Mouse (Mus musculus) midbrain, postnatal 0 days (tissue): ENCODE data around the gene Rufy2. TPM values are rescaled to one million over a fixed set of nuclear protein-coding genes. Genes with fewer than 3 reads are reported as not detected.

Source experiments
- ATAC-seq: fragments of 200-750 bp; cut with Nextera tagmentation; 2 replicates; pipeline ENCODE4 v1.8.0; 2017; ENCODE audit warnings: moderate number of reproducible peaks, mild to moderate bottlenecking, moderate TSS enrichment, moderate library complexity; ENCODE audit not compliant: low FRiP score
- DNase-seq: peaks from one replicate; pipeline ENCODE4 v3.0.0-alpha.2; 2015; ENCODE audit warnings: low spot score
- H3K27ac ChIP-seq: fragments of 300-500 bp; sonication (generic); 2 replicates; pipeline ENCODE4 v1.5.1; 2014; ENCODE audit warnings: low read depth, mild to moderate bottlenecking, low read length, mixed read lengths
- H3K27me3 ChIP-seq: fragments of 300-500 bp; sonication (generic); 2 replicates; pipeline ENCODE4 v1.6.1; 2014; ENCODE audit warnings: low read length, control low read depth, mixed read lengths; ENCODE audit not compliant: insufficient read depth
- H3K36me3 ChIP-seq: fragments of 300-500 bp; sonication (generic); 2 replicates; pipeline ENCODE4 v1.6.1; 2014; ENCODE audit warnings: low read length, control low read depth, mixed read lengths; ENCODE audit not compliant: insufficient read depth
- H3K4me1 ChIP-seq: fragments of 300-500 bp; sonication (generic); 2 replicates; pipeline ENCODE4 v1.6.1; 2014; ENCODE audit warnings: mild to moderate bottlenecking, control low read depth, antibody characterized with exemption, low read length, mixed read lengths; ENCODE audit not compliant: insufficient read depth
- H3K4me2 ChIP-seq: fragments of 300-500 bp; sonication (generic); 2 replicates; pipeline ENCODE4 v1.6.1; 2014; ENCODE audit warnings: low read depth, mild to moderate bottlenecking, low read length, mixed read lengths; ENCODE audit not compliant: poor library complexity, severe bottlenecking
- H3K4me3 ChIP-seq: fragments of 300-500 bp; sonication (generic); 2 replicates; pipeline ENCODE4 v1.5.1; 2014; ENCODE audit warnings: low read depth, mild to moderate bottlenecking, low read length, moderate library complexity
- H3K9ac ChIP-seq: fragments of 300-500 bp; sonication (generic); replicated peaks from 2 replicates; pipeline ENCODE4 v1.6.1; 2014; ENCODE audit warnings: mild to moderate bottlenecking, low read length, moderate library complexity, mixed read lengths; ENCODE audit not compliant: poor library complexity, severe bottlenecking
- H3K9me3 ChIP-seq: fragments of 300-500 bp; sonication (generic); 2 replicates; pipeline ENCODE4 v1.6.1; 2016; ENCODE audit warnings: low read length, control low read depth
- CTCF ChIP-seq: IDR thresholded peaks from 2 replicates; pipeline ENCODE4 v1.5.1; 2016; ENCODE audit warnings: antibody characterized with exemption, mild to moderate bottlenecking
- WGBS: fragments of 180-500 bp; shearing (Covaris S2); extraction: QIAGEN DNeasy Blood & Tissue Kit; methylation state at CpG from one replicate; pipeline ENCODE4 v1.1.7; 2014; 5-methylcytosine and 5-hydroxymethylcytosine counted together
- polyA plus RNA-seq: library from polyadenylated mRNA; unstranded; fragments of >200 nt; fragmentation: Nextera tagmentation; extraction: Ambion mirVana; gene quantifications from 2 replicates; pipeline ENCODE4 v1.2.1, GENCODE M21; 2015
- total RNA-seq: library from RNA; depleted of rRNA; stranded (reverse); fragments of >200 nt; gene quantifications from 2 replicates; pipeline ENCODE4 v1.2.3, GENCODE M21; 2014

Gene Rufy2
- total and polyA plus RNA-seq, 2 experiments from 2014 or later: 34.5 to 65.5 TPM

GRCm38 (mm10) chr10:63028396-63028795 is 48.4 kb downstream of the Rufy2 start:
- DNase-seq (no peak), ATAC-seq (no peak)
- Histone ChIP-seq H3K4me1 (peaks cover 4% of the 10 kb centered on the region; the same call in 1 of the 2 replicates), H3K27ac (no peak overlapping the region), H3K4me3 (no peak overlapping the region), H3K27me3 (no peaks in the 10 kb centered on the region), H3K36me3 (no peaks in the 10 kb centered on the region), H3K9me3 (no peaks in the 10 kb centered on the region), H3K9ac (no peak overlapping the region), H3K4me2 (no peak overlapping the region)
- WGBS: 35% methylated on average over 4 of the region's 4 CpGs
- TF ChIP-seq CTCF: no peak

GRCm38 (mm10) chr10:63032267-63032666 is 52.2 kb downstream of the Rufy2 start:
- Histone ChIP-seq H3K27ac (no peak overlapping the region), H3K36me3 (no peaks in the 10 kb centered on the region), H3K4me3 (no peak overlapping the region), H3K9me3 (no peaks in the 10 kb centered on the region), H3K4me1 (peaks cover 4% of the 10 kb centered on the region; the same call in 1 of the 2 replicates), H3K4me2 (no peak overlapping the region), H3K9ac (no peak overlapping the region), H3K27me3 (no peaks in the 10 kb centered on the region)
- WGBS: 82% methylated on average over 3 of the region's 3 CpGs
- DNase-seq (no peak), ATAC-seq (no peak)
- no peak for TF ChIP-seq CTCF

- H3K4me3 ChIP-seq: no peak overlapping the region
- H3K4me1 ChIP-seq: no peaks in the 10 kb centered on the region
- DNase-seq: no peak
Measured at GRCm38 (mm10) chr10:63032956-63033355, 52.9 kb downstream of the Rufy2 start.

GRCm38 (mm10) chr10:63038571-63039320 is 58.7 kb downstream of the Rufy2 start:
- no peak overlapping the region for H3K4me2 ChIP-seq
- H3K9me3 ChIP-seq: no peaks in the 10 kb centered on the region
- WGBS: 83% methylated on average over 14 of the region's 14 CpGs
- H3K36me3 ChIP-seq: no peaks in the 10 kb centered on the region
- DNase-seq: no peak
- no peak overlapping the region for H3K9ac ChIP-seq
- no peaks in the 10 kb centered on the region for H3K4me1 ChIP-seq
- no peak overlapping the region for H3K27ac ChIP-seq
- no peak for ATAC-seq
- no peak overlapping the region for H3K4me3 ChIP-seq
- TF ChIP-seq CTCF: no peak
- no peaks in the 10 kb centered on the region for H3K27me3 ChIP-seq

More at GRCm38 (mm10) chr10:63032956-63033355, 52.9 kb downstream of the Rufy2 start:
- Histone ChIP-seq H3K9ac (no peak overlapping the region), H3K9me3 (no peaks in the 10 kb centered on the region), H3K27me3 (no peaks in the 10 kb centered on the region), H3K4me2 (no peak overlapping the region), H3K27ac (no peak overlapping the region), H3K36me3 (no peaks in the 10 kb centered on the region)
- 55% methylated on average over 3 of the region's 3 CpGs for WGBS
- TF ChIP-seq CTCF: no peak
- no peak for ATAC-seq

GRCm38 (mm10) chr10:63039867-63040628 is 60.0 kb downstream of the Rufy2 start:
- Histone ChIP-seq H3K27me3 (no peaks in the 10 kb centered on the region), H3K27ac (no peak overlapping the region), H3K4me3 (no peak overlapping the region), H3K4me1 (no peaks in the 10 kb centered on the region), H3K4me2 (no peak overlapping the region), H3K9ac (no peak overlapping the region), H3K36me3 (no peaks in the 10 kb centered on the region), H3K9me3 (no peaks in the 10 kb centered on the region)
- WGBS: 64% methylated on average over 5 of the region's 5 CpGs
- DNase-seq: no peak
- no peak for ATAC-seq
- no peak for TF ChIP-seq CTCF

GRCm38 (mm10) chr10:63043154-63043553 is 63.1 kb downstream of the Rufy2 start:
- H3K4me2 ChIP-seq: no peak overlapping the region
- WGBS: 58% methylated on average over 3 of the region's 3 CpGs
- TF ChIP-seq CTCF: peak; percentile 70
- no peaks in the 10 kb centered on the region for H3K27me3 ChIP-seq
- no peak overlapping the region for H3K4me3 ChIP-seq
- ATAC-seq (no peak), DNase-seq (peak; percentile 48)
- no peaks in the 10 kb centered on the region for H3K4me1 ChIP-seq
- no peaks in the 10 kb centered on the region for H3K36me3 ChIP-seq
- no peaks in the 10 kb centered on the region for H3K9me3 ChIP-seq
- H3K9ac ChIP-seq: no peak overlapping the region
- H3K27ac ChIP-seq: no peak overlapping the region
